Mouse (Mus musculus) limb, embryonic 14.5 days (tissue): ENCODE measurements around the gene Mdc1. TPM values are rescaled to one million over a fixed set of nuclear protein-coding genes. Genes with fewer than 3 reads are reported as not detected.

Experiments used
- ATAC-seq: fragments of 200-750 bp; cut with Nextera tagmentation; 2 replicates; pipeline ENCODE4 v1.8.0; 2017; ENCODE audit warnings: low read depth, moderate number of reproducible peaks, moderate TSS enrichment; ENCODE audit not compliant: low FRiP score
- DNase-seq: peaks from one replicate; pipeline ENCODE4 v3.0.0-alpha.2; 2015; ENCODE audit warnings: low spot score
- H3K27ac ChIP-seq: fragments of 300-500 bp; sonication (generic); replicated peaks from 2 replicates; pipeline ENCODE4 v1.5.1; 2014; ENCODE audit warnings: low read depth, mild to moderate bottlenecking, low read length, moderate library complexity, mixed read lengths
- H3K27me3 ChIP-seq: fragments of 300-500 bp; sonication (generic); 2 replicates; pipeline ENCODE4 v1.6.1; 2014; ENCODE audit warnings: low read length, mixed read lengths; ENCODE audit not compliant: control insufficient read depth, insufficient read depth
- H3K36me3 ChIP-seq: fragments of 300-500 bp; sonication (generic); 2 replicates; pipeline ENCODE4 v1.6.1; 2014; ENCODE audit warnings: mild to moderate bottlenecking, low read length, moderate library complexity, mixed read lengths; ENCODE audit not compliant: control insufficient read depth, insufficient read depth
- H3K4me1 ChIP-seq: fragments of 300-500 bp; sonication (generic); 2 replicates; pipeline ENCODE4 v1.6.1; 2014; ENCODE audit warnings: antibody characterized with exemption, low read length, mixed read lengths; ENCODE audit not compliant: control insufficient read depth, insufficient read depth
- H3K4me2 ChIP-seq: fragments of 300-500 bp; sonication (generic); replicated peaks from 2 replicates; pipeline ENCODE4 v1.6.1; 2014; ENCODE audit warnings: low read depth, mild to moderate bottlenecking, low read length, moderate library complexity; ENCODE audit not compliant: severe bottlenecking
- H3K4me3 ChIP-seq: fragments of 300-500 bp; sonication (generic); replicated peaks from 2 replicates; pipeline ENCODE4 v1.5.1; 2014; ENCODE audit warnings: low read length
- H3K9ac ChIP-seq: fragments of 300-500 bp; sonication (generic); 2 replicates; pipeline ENCODE4 v1.6.1; 2014; ENCODE audit warnings: mild to moderate bottlenecking, low read depth, low read length, moderate library complexity; ENCODE audit not compliant: severe bottlenecking
- H3K9me3 ChIP-seq: fragments of 300-500 bp; sonication (generic); 2 replicates; pipeline ENCODE4 v1.6.1; 2016; ENCODE audit warnings: low read length; ENCODE audit not compliant: control insufficient read depth
- POLR2A ChIP-seq: fragments of 200-500 bp; IDR thresholded peaks from 2 replicates; pipeline ENCODE4 v1.8.0; 2012; ENCODE audit warnings: inconsistent platforms, mild to moderate bottlenecking, moderate library complexity, borderline replicate concordance; ENCODE audit not compliant: insufficient read depth, insufficient read length; ENCODE audit errors: extremely low read depth
- WGBS: fragments of 180-500 bp; shearing (Covaris S2); extraction: QIAGEN DNeasy Blood & Tissue Kit; methylation state at CpG from one replicate; pipeline ENCODE4 v1.1.7; 2014; 5-methylcytosine and 5-hydroxymethylcytosine counted together
- polyA plus RNA-seq, 2 experiments: library from polyadenylated mRNA; depleted of rRNA in 1 of 2; stranded (reverse) in 1 of 2; unstranded in 1 of 2; fragments of >200 nt; fragmentation: Nextera tagmentation in 1 of 2; extraction: Ambion mirVana in 1 of 2; gene quantifications; 2 replicates each; pipeline versions ENCODE4 v1.2.1 to v1.2.3; 2012 to 2014

The Mdc1 gene
- polyA plus RNA-seq, 2 experiments: 12.2 to 28.8 TPM

- no peak for TF ChIP-seq POLR2A
- ATAC-seq: no peak
- Histone ChIP-seq H3K4me3 (peak overlapping the region; percentile 62), H3K9ac (peak overlapping the region; percentile 83), H3K4me1 (peaks cover 39% of the 10 kb centered on the region), H3K27ac (peak overlapping the region; percentile 59), H3K27me3 (no peaks in the 10 kb centered on the region), H3K4me2 (peak overlapping the region; percentile 97), H3K36me3 (peaks cover 14% of the 10 kb centered on the region), H3K9me3 (no peaks in the 10 kb centered on the region)
- 4% methylated on average over 7 of the region's 7 CpGs for WGBS
- DNase-seq: no peak
Observed at GRCm38 (mm10) chr17:35869346-35870067, 28.2 kb downstream of the Mdc1 start.

DNA sequence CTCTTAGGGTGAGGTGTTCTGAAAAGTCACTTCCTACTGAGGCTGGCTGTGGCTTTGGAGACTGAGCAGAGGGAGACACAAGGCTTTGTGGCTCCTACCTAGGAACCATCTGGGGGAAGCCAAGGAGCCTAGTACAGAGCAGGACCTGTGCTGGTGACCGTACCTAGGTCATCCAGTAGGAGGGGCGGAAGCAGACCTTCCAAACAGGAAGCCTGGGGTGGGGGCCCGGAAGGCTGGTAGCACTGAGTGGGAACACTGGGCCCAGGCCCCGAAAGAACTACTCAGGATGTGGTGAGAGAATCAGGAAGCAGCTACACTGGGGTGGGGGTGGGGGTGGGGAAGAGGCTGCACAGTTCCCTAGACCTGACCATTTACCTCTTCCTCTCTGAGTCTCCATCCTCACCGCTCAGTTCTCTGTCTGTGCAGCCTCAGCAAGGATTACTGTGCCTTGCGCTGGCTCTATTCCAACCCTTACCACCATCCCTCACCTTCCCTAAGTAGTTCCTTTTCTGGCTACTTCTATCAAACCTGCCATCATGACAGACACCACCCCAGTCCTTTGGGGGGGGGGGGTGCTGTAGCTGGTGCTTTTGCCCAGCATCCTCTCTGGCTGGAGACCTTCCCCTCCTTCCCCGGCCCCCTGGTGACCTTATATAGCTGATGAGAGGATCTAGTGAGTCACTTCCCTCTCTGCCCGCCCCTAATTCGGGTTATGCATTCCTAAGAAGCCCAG lies 29.0 kb downstream of the Mdc1 start:
- H3K4me3 ChIP-seq: peak overlapping the region; percentile 62
- no peak overlapping the region for H3K27ac ChIP-seq
- WGBS: 61% methylated on average over 9 of the region's 9 CpGs
- H3K4me1 ChIP-seq: peaks cover 33% of the 10 kb centered on the region
- H3K27me3 ChIP-seq: no peaks in the 10 kb centered on the region
- peak overlapping the region; percentile 97 for H3K4me2 ChIP-seq
- no peak for ATAC-seq
- no peak for TF ChIP-seq POLR2A
- H3K9ac ChIP-seq: peak overlapping the region; percentile 83; the same call in 1 of the 2 replicates
- no peak for DNase-seq
- H3K36me3 ChIP-seq: peaks cover 22% of the 10 kb centered on the region
- H3K9me3 ChIP-seq: no peaks in the 10 kb centered on the region

DNA sequence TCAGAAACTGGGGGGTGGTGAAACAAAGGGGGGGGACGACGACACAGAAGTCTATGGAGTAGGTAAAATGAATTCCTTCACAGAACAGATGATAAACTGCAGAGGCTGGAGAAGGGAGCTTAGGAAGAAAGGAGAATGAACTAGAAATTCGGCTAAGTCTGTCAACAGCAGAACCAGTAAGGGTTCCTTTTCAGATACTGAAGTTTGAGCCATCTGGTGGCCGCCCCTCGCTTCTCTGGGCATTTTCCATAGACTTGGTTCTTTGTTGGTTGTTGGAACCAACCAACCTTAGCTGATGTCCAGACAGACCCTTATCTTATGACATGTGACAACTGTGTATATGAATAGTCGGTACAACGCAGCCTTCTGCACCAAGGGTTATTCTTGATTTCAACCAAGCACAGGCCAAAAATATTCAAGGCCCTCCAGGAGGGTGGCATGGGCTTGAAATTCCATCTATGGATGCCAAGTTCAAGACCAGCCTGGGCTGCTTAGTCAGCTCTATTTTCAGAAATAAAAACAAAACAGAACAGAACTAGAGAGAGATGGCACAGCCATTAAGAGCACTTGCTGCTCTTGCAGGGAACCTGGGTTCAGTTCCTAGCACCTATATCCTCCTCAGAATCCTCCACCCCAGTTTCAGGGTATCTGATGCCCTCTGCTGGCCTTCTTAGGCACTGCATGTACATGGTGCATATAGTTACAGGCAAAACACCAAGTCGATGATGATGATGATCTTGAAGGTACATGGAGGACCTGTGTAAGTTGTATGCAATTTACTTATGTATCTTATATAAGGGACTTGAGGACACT lies 29.8 kb downstream of the Mdc1 start:
- no peak overlapping the region for H3K27ac ChIP-seq
- TF ChIP-seq POLR2A: no peak
- no peaks in the 10 kb centered on the region for H3K27me3 ChIP-seq
- WGBS: 82% methylated on average over 8 of the region's 8 CpGs
- DNase-seq (no peak), ATAC-seq (no peak)
- H3K9ac ChIP-seq: peak overlapping the region; percentile 83; the same call in 1 of the 2 replicates
- peaks cover 33% of the 10 kb centered on the region for H3K4me1 ChIP-seq
- peak overlapping the region; percentile 62 for H3K4me3 ChIP-seq
- peak overlapping the region; percentile 97 for H3K4me2 ChIP-seq
- no peaks in the 10 kb centered on the region for H3K9me3 ChIP-seq
- H3K36me3 ChIP-seq: peaks cover 26% of the 10 kb centered on the region

- 30% methylated on average over 21 of the region's 21 CpGs for WGBS
- H3K4me3 ChIP-seq: no peak overlapping the region
- ATAC-seq: peak; percentile 47; the same call in 1 of the 2 replicates
Observed at GRCm38 (mm10) chr17:35873774-35874519, 32.6 kb downstream of the Mdc1 start.

More at GRCm38 (mm10) chr17:35873774-35874519, 32.6 kb downstream of the Mdc1 start:
- Histone ChIP-seq H3K9me3 (no peaks in the 10 kb centered on the region), H3K4me1 (peaks cover 20% of the 10 kb centered on the region), H3K9ac (0 out of 2 replicates have a peak overlapping the region, but pooled peaks have one; percentile 34), H3K27ac (no peak overlapping the region), H3K36me3 (peaks cover 36% of the 10 kb centered on the region), H3K4me2 (no peak overlapping the region), H3K27me3 (no peaks in the 10 kb centered on the region)
- TF ChIP-seq POLR2A: no peak
- DNase-seq: peak; percentile 76
